Mouse (Mus musculus) hindbrain, embryonic 16.5 days (tissue): ENCODE data around the gene Ampd3. TPM values are rescaled to one million over a fixed set of nuclear protein-coding genes. Genes with fewer than 3 reads are reported as not detected.

Experiments used
- ATAC-seq: fragments of 200-750 bp; cut with Nextera tagmentation; 2 replicates; pipeline ENCODE4 v1.8.0; 2017; ENCODE audit warnings: moderate TSS enrichment, moderate library complexity
- H3K27ac ChIP-seq: fragments of 300-500 bp; sonication (generic); 2 replicates; pipeline ENCODE4 v1.5.1; 2014; ENCODE audit warnings: low read depth, mild to moderate bottlenecking, control low read depth, low read length, moderate library complexity
- H3K27me3 ChIP-seq: fragments of 300-500 bp; sonication (generic); replicated peaks from 2 replicates; pipeline ENCODE4 v1.6.1; 2014; ENCODE audit warnings: low read length; ENCODE audit not compliant: control insufficient read depth, insufficient read depth
- H3K36me3 ChIP-seq: fragments of 300-500 bp; sonication (generic); 2 replicates; pipeline ENCODE4 v1.6.1; 2014; ENCODE audit warnings: mild to moderate bottlenecking, low read length, moderate library complexity, mixed read lengths; ENCODE audit not compliant: control insufficient read depth, insufficient read depth
- H3K4me1 ChIP-seq: fragments of 300-500 bp; sonication (generic); 2 replicates; pipeline ENCODE4 v1.6.1; 2014; ENCODE audit warnings: low read depth, low read length; ENCODE audit not compliant: control insufficient read depth, insufficient read depth
- H3K4me2 ChIP-seq: fragments of 300-500 bp; sonication (generic); 2 replicates; pipeline ENCODE4 v1.6.1; 2014; ENCODE audit warnings: mild to moderate bottlenecking, low read length, control low read depth, moderate library complexity
- H3K4me3 ChIP-seq: fragments of 300-500 bp; sonication (generic); 2 replicates; pipeline ENCODE4 v1.5.1; 2014; ENCODE audit warnings: mild to moderate bottlenecking, low read length, control low read depth, moderate library complexity
- H3K9ac ChIP-seq: fragments of 300-500 bp; sonication (generic); 2 replicates; pipeline ENCODE4 v1.6.1; 2014; ENCODE audit warnings: low read depth, mild to moderate bottlenecking, control low read depth, low read length, moderate library complexity
- H3K9me3 ChIP-seq: fragments of 300-500 bp; sonication (generic); 2 replicates; pipeline ENCODE4 v1.6.1; 2014; ENCODE audit warnings: mild to moderate bottlenecking, low read length, moderate library complexity; ENCODE audit not compliant: control insufficient read depth
- WGBS: fragments of 180-500 bp; shearing (Covaris S2); extraction: QIAGEN DNeasy Blood & Tissue Kit; methylation state at CpG from one replicate; pipeline ENCODE4 v1.1.7; 2014; 5-methylcytosine and 5-hydroxymethylcytosine counted together
- polyA plus RNA-seq: library from polyadenylated mRNA; unstranded; fragments of >200 nt; fragmentation: Nextera tagmentation; extraction: Ambion mirVana; gene quantifications from 2 replicates; pipeline ENCODE4 v1.2.1, GENCODE M21; 2015

The Ampd3 gene
- polyA plus RNA-seq, 1 experiment from 2014 or later, result 14.3 TPM

GRCm38 (mm10) chr7:110777146-110778001, 9.4 kb downstream of the Ampd3 start:
- Histone ChIP-seq H3K4me3 (no peak overlapping the region), H3K4me1 (peaks cover 32% of the 10 kb centered on the region), H3K9me3 (no peaks in the 10 kb centered on the region), H3K9ac (no peak overlapping the region), H3K27ac (no peak overlapping the region), H3K36me3 (no peaks in the 10 kb centered on the region), H3K4me2 (no peak overlapping the region), H3K27me3 (no peaks in the 10 kb centered on the region)
- no peak for ATAC-seq
- WGBS, result 74% methylated on average over 18 of the region's 18 CpGs

- Histone ChIP-seq H3K4me2 (no peak overlapping the region), H3K9me3 (no peaks in the 10 kb centered on the region), H3K4me1 (peaks cover 22% of the 10 kb centered on the region), H3K4me3 (no peak overlapping the region), H3K27ac (peak overlapping the region; percentile 71), H3K27me3 (no peaks in the 10 kb centered on the region), H3K36me3 (no peaks in the 10 kb centered on the region), H3K9ac (no peak overlapping the region)
- no peak for ATAC-seq
- WGBS, result 96% methylated on average over 7 of the region's 7 CpGs
These were observed 10.9 kb downstream of the Ampd3 start for GRCm38 (mm10) chr7:110778933-110779332.

- no peak overlapping the region for H3K9ac ChIP-seq
- no peaks in the 10 kb centered on the region for H3K27me3 ChIP-seq
- H3K4me3 ChIP-seq, result no peak overlapping the region
- no peaks in the 10 kb centered on the region for H3K9me3 ChIP-seq
- no peak overlapping the region for H3K4me2 ChIP-seq
- peak overlapping the region; percentile 71 for H3K27ac ChIP-seq
- peaks cover 17% of the 10 kb centered on the region for H3K4me1 ChIP-seq
- 74% methylated on average over 8 of the region's 8 CpGs for WGBS
- ATAC-seq, result peak; percentile 93
- H3K36me3 ChIP-seq, result no peaks in the 10 kb centered on the region
These were observed 11.7 kb downstream of the Ampd3 start for GRCm38 (mm10) chr7:110779605-110780111.

GRCm38 (mm10) chr7:110780520-110780919, 12.5 kb downstream of the Ampd3 start:
- peak overlapping the region; percentile 77 for H3K27ac ChIP-seq
- no peaks in the 10 kb centered on the region for H3K36me3 ChIP-seq
- H3K9me3 ChIP-seq, result no peaks in the 10 kb centered on the region
- WGBS, result 84% methylated on average over 4 of the region's 4 CpGs
- no peaks in the 10 kb centered on the region for H3K27me3 ChIP-seq
- ATAC-seq, result no peak
- H3K4me1 ChIP-seq, result peaks cover 17% of the 10 kb centered on the region
- no peak overlapping the region for H3K9ac ChIP-seq
- no peak overlapping the region for H3K4me2 ChIP-seq
- H3K4me3 ChIP-seq, result no peak overlapping the region

- H3K9ac ChIP-seq, result no peak overlapping the region; the same call in 1 of the 2 replicates
- no peaks in the 10 kb centered on the region for H3K36me3 ChIP-seq
- WGBS, result 49% methylated on average over 2 of the region's 2 CpGs
- ATAC-seq, result peak; percentile 48
- no peak overlapping the region for H3K4me3 ChIP-seq
- H3K4me2 ChIP-seq, result no peak overlapping the region; the same call in 1 of the 2 replicates
- peaks cover 17% of the 10 kb centered on the region for H3K4me1 ChIP-seq
- no peaks in the 10 kb centered on the region for H3K27me3 ChIP-seq
- H3K9me3 ChIP-seq, result no peaks in the 10 kb centered on the region
- peak overlapping the region; percentile 69; the same call in 1 of the 2 replicates for H3K27ac ChIP-seq
These were observed 13.3 kb downstream of the Ampd3 start for GRCm38 (mm10) chr7:110781231-110781711.

- Histone ChIP-seq H3K9ac (no peak overlapping the region), H3K27me3 (no peaks in the 10 kb centered on the region), H3K4me2 (no peak overlapping the region), H3K4me1 (peaks cover 17% of the 10 kb centered on the region), H3K36me3 (no peaks in the 10 kb centered on the region), H3K27ac (0 out of 2 replicates have a peak overlapping the region, but pooled peaks have one; percentile 69), H3K9me3 (no peaks in the 10 kb centered on the region), H3K4me3 (no peak overlapping the region)
- WGBS, result 62% methylated on average over 7 of the region's 7 CpGs
- ATAC-seq, result no peak
These were observed 14.1 kb downstream of the Ampd3 start for GRCm38 (mm10) chr7:110782135-110782534.

- H3K9ac ChIP-seq, result no peak overlapping the region
- H3K9me3 ChIP-seq, result no peaks in the 10 kb centered on the region
- H3K4me1 ChIP-seq, result peaks cover 17% of the 10 kb centered on the region
- ATAC-seq, result no peak
- H3K36me3 ChIP-seq, result no peaks in the 10 kb centered on the region
- WGBS, result 55% methylated on average over 10 of the region's 10 CpGs
- no peaks in the 10 kb centered on the region for H3K27me3 ChIP-seq
- H3K4me2 ChIP-seq, result no peak overlapping the region
- no peak overlapping the region for H3K4me3 ChIP-seq
- no peak overlapping the region for H3K27ac ChIP-seq
These were observed 15.0 kb downstream of the Ampd3 start for GRCm38 (mm10) chr7:110782845-110783478.

- Histone ChIP-seq H3K27ac (no peak overlapping the region), H3K9ac (no peak overlapping the region), H3K9me3 (no peaks in the 10 kb centered on the region), H3K4me1 (peaks cover 17% of the 10 kb centered on the region), H3K4me3 (no peak overlapping the region), H3K27me3 (no peaks in the 10 kb centered on the region), H3K4me2 (no peak overlapping the region), H3K36me3 (no peaks in the 10 kb centered on the region)
- 77% methylated on average over 8 of the region's 8 CpGs for WGBS
- ATAC-seq, result no peak
These were observed 17.0 kb downstream of the Ampd3 start for GRCm38 (mm10) chr7:110784965-110785364.

GRCm38 (mm10) chr7:110785741-110786146, 17.7 kb downstream of the Ampd3 start:
- no peak for ATAC-seq
- WGBS, result 77% methylated on average over 3 of the region's 3 CpGs
- Histone ChIP-seq H3K27ac (no peak overlapping the region), H3K36me3 (no peaks in the 10 kb centered on the region), H3K27me3 (no peaks in the 10 kb centered on the region), H3K9me3 (no peaks in the 10 kb centered on the region), H3K4me3 (no peak overlapping the region), H3K9ac (no peak overlapping the region), H3K4me2 (no peak overlapping the region), H3K4me1 (peaks cover 14% of the 10 kb centered on the region)
